Mouse (Mus musculus) midbrain, embryonic 13.5 days (tissue): ENCODE results near the gene Scml2. TPM values are rescaled to one million over a fixed set of nuclear protein-coding genes. Genes with fewer than 3 reads are reported as not detected.
A peak's percentile ranks its signal among the peaks of the same experiment; 100 is the strongest.
"Not testable (repeated sequence)": the region's sequence is repeated elsewhere in the genome, so short reads cannot be mapped to it uniquely, and the experiment has no call there.

Experiments
- ATAC-seq: fragments of 200-750 bp; cut with Nextera tagmentation; 2 replicates; pipeline ENCODE4 v1.8.0; 2017; ENCODE audit warnings: mild to moderate bottlenecking, moderate TSS enrichment, moderate library complexity
- H3K27ac ChIP-seq: fragments of 300-500 bp; sonication (generic); 2 replicates; pipeline ENCODE4 v1.5.1; 2015; ENCODE audit warnings: inconsistent platforms, mild to moderate bottlenecking, moderate library complexity
- H3K27me3 ChIP-seq: fragments of 300-500 bp; sonication (generic); 2 replicates; pipeline ENCODE4 v1.6.1; 2015; ENCODE audit warnings: mild to moderate bottlenecking, inconsistent platforms
- H3K36me3 ChIP-seq: fragments of 300-500 bp; sonication (generic); 2 replicates; pipeline ENCODE4 v1.6.1; 2015; ENCODE audit warnings: mild to moderate bottlenecking, inconsistent platforms
- H3K4me1 ChIP-seq: fragments of 300-500 bp; sonication (generic); replicated peaks from 2 replicates; pipeline ENCODE4 v1.6.1; 2015; ENCODE audit warnings: inconsistent platforms
- H3K4me2 ChIP-seq: fragments of 300-500 bp; sonication (generic); replicated peaks from 2 replicates; pipeline ENCODE4 v1.6.1; 2015; ENCODE audit warnings: moderate library complexity, mild to moderate bottlenecking, inconsistent platforms
- H3K4me3 ChIP-seq: fragments of 300-500 bp; sonication (generic); replicated peaks from 2 replicates; pipeline ENCODE4 v1.5.1; 2015; ENCODE audit warnings: mild to moderate bottlenecking, inconsistent platforms
- H3K9ac ChIP-seq: fragments of 300-500 bp; sonication (generic); replicated peaks from 2 replicates; pipeline ENCODE4 v1.6.1; 2015; ENCODE audit warnings: mild to moderate bottlenecking, inconsistent platforms
- H3K9me3 ChIP-seq: fragments of 300-500 bp; sonication (generic); 2 replicates; pipeline ENCODE4 v1.6.1; 2016; ENCODE audit warnings: mild to moderate bottlenecking, inconsistent platforms
- WGBS: fragments of 180-500 bp; shearing (Covaris S2); methylation state at CpG from one replicate; pipeline ENCODE4 v1.1.7; 2015; 5-methylcytosine and 5-hydroxymethylcytosine counted together
- polyA plus RNA-seq: library from polyadenylated mRNA; unstranded; fragments of >200 nt; fragmentation: Nextera tagmentation; extraction: Ambion mirVana; gene quantifications from 2 replicates; pipeline ENCODE4 v1.2.1, GENCODE M21; 2015

The Scml2 gene
- 1.8 and 3.5 TPM in 2 replicates for polyA plus RNA-seq

DNA sequence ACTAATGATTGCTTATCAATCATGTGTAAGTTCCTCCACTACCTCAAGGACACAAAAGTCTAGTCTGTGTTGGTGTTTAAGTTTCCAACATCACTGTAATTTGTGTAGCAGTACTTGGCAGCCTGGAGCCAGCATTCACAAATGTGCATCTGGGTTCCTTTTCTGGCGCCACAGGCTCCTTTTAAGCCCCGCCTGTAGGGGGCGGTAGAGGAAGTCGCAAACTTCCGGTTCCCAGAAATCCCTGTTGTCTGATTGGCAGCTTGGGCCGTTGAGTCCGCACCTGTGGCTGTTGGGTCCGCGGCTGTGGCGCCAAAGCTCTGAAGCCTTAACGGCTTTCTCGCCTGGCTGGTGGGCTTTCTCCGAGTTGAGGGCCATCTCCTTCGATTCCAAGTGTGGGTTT, at the start of gene Scml2:
TSS of gene Scml2 (plus strand) at position 301 of the 400 bp plus-strand sequence.
- not testable (repeated sequence) for H3K4me2 ChIP-seq, H3K36me3 ChIP-seq, H3K27ac ChIP-seq, H3K4me3 ChIP-seq, ATAC-seq, H3K9me3 ChIP-seq, H3K27me3 ChIP-seq, H3K9ac ChIP-seq, H3K4me1 ChIP-seq
- 96% methylated on average over 5 of the region's 14 CpGs for WGBS

DNA sequence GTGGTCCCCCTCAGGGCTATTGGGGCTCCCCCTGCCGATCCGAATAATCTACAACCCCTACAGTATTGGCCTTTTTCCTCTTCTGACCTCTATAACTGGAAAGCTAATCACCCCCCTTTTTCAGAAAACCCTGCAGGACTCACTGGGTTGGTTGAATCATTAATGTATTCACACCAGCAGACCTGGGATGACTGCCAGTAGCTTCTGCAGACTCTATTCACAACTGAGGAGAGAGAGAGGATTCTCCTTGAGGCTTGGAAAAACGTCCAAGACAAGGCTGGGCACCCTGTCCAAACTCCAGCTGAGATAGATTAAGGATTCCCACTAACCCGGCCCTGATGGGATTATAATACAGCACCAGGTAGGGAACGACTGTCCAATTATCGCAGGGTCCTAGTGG, 41.4 kb upstream of the Scml2 start:
- not testable (repeated sequence) for ATAC-seq
- WGBS, result 80% methylated on average over 6 of the region's 6 CpGs

DNA sequence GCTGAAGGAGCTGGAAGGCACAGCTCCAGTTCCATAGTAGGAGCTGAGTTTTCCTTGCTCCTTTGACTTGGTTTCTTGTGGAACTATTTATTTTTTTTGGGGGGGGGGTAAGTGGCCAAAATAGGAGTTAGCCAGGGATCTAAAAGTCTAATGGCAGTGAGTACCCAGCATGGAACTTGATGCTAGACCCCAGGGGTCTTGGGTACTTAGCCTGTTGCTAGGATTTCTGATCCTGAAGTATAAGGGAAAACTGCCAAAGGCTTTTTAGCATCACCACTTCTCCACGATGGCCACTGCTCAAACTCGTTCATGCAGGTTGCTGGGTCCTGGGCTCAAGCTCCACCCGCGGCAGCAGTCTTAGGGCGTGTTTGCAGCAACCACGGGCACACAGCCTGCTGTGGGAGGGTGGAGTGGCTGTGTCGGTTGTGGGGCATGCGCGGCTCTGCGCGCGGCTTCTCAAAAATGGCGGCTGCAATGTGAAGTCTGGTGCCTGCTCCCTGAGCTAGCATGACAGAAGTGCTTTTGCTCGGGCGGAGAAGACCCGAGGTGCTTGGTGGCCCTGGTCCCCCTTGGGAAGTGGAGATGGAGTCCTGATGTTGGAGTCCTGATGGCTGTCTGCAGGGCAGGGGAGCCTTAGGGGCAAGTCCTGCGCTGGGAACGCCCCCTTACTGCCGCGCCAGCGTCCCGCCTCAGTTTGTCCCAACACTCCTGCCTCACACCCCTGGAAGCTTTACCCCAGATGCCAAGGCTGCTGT, 45.5 kb downstream of the Scml2 start:
- H3K9me3 ChIP-seq, result no peaks in the 10 kb centered on the region
- H3K4me2 ChIP-seq, result peak overlapping the region; percentile 62
- H3K4me1 ChIP-seq, result no peaks in the 10 kb centered on the region
- peak overlapping the region; percentile 57 for H3K4me3 ChIP-seq
- 32% methylated on average over 22 of the region's 22 CpGs for WGBS
- peak; percentile 99 for ATAC-seq
- H3K36me3 ChIP-seq, result no peaks in the 10 kb centered on the region
- peaks cover 16% of the 10 kb centered on the region; the same call in 1 of the 2 replicates for H3K27me3 ChIP-seq
- H3K27ac ChIP-seq, result no peak overlapping the region
- H3K9ac ChIP-seq, result peak overlapping the region; percentile 65

More for the DNA sequence above, 41.4 kb upstream of the Scml2 start:
- H3K9me3 ChIP-seq, H3K9ac ChIP-seq, H3K27me3 ChIP-seq, H3K4me2 ChIP-seq, H3K27ac ChIP-seq, H3K4me1 ChIP-seq, H3K4me3 ChIP-seq, H3K36me3 ChIP-seq: not testable (repeated sequence)

DNA sequence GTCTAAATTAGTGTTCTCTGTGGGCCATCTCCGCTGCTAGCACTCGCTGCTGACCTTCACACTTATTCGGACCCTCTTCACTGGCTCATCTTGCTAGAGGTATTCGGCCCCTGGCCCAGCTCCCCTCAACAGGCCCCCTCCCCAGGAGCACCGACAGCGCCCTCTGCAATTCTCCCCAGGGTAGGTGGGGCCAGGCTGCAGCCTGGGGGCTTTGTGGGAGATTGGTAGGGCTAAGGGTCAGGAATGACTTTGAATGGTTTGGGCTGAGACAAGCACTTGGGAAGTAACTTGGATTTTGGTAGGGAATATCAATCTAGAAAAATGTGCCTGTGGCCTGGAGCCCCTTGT, 46.0 kb downstream of the Scml2 start:
- ATAC-seq, result no peak
- Histone ChIP-seq H3K4me3 (peak overlapping the region; percentile 57), H3K27ac (no peak overlapping the region), H3K9me3 (no peaks in the 10 kb centered on the region), H3K4me1 (no peaks in the 10 kb centered on the region), H3K4me2 (peak overlapping the region; percentile 62), H3K9ac (peak overlapping the region; percentile 65), H3K36me3 (no peaks in the 10 kb centered on the region), H3K27me3 (peaks cover 16% of the 10 kb centered on the region; the same call in 1 of the 2 replicates)
- WGBS, result 15% methylated on average over 6 of the region's 6 CpGs

DNA sequence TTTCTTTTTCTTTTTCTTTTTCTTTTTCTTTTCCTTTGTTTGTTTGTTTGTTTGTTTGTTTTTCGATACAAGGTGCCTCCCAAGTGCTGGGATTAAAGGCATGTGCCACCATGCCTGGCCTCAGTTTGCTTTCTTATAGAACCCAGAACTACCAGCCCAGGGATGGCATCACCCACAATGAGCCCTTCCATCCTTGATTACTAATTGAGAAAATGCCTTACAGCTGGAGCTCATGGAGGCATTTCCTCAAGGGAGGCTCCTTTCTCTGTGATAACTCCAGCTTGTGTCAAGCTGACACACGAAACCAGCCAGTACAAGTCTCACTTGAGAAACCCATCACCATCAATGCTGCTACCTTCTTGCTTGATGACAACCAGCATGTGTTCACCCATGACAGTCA, 170.2 kb downstream of the Scml2 start, which contains the start of gene Gm15262:
TSS of gene Gm15262 (plus strand) at position 301 of the 400 bp plus-strand sequence.
- H3K4me1 ChIP-seq, H3K9ac ChIP-seq, H3K27me3 ChIP-seq, H3K36me3 ChIP-seq, H3K4me2 ChIP-seq, H3K27ac ChIP-seq, H3K4me3 ChIP-seq, H3K9me3 ChIP-seq, ATAC-seq: not testable (repeated sequence)
- 68% methylated on average over 2 of the region's 2 CpGs for WGBS

Other genes with a start within 250 kb of the Scml2 start
- 0.19 TPM in 1 of 2 replicates, not detected in the other for gene Gja6, start 210.1 kb upstream of the Scml2 start, polyA plus RNA-seq
- 3.9 and 4.2 TPM in 2 replicates for gene Cdkl5, start 122.5 kb upstream of the Scml2 start, polyA plus RNA-seq
- gene Gm15262, start 170.3 kb downstream of the Scml2 start, polyA plus RNA-seq, result not detected in 2 replicates